Mouse (Mus musculus) MEL (cell line): ENCODE results near the gene A730049H05Rik. TPM values are rescaled to one million over a fixed set of nuclear protein-coding genes. Genes with fewer than 3 reads are reported as not detected.

ENCODE experiments used
- DNase-seq: peaks from one replicate; pipeline ENCODE4 v3.0.0; 2011; ENCODE audit warnings: low read depth, low spot score
- H3K27ac ChIP-seq: 2 replicates; pipeline ENCODE4 v1.5.1; 2012; ENCODE audit warnings: low read depth, mild to moderate bottlenecking, control low read depth, low read length, moderate library complexity; ENCODE audit not compliant: control insufficient read depth
- H3K27me3 ChIP-seq, 2 experiments: fragments of 150-350 bp in 1 of 2; sonication (generic) in 1 of 2; 2 replicates each; pipeline ENCODE4 v1.6.1; 2012; ENCODE audit warnings: low read length in 2 of 2, mild to moderate bottlenecking in 2 of 2, improper control_type of control experiment in 1 of 2, moderate library complexity in 1 of 2; ENCODE audit not compliant: insufficient read depth in 2 of 2, control insufficient read depth in 1 of 2
- H3K36me3 ChIP-seq, 2 experiments: 2 replicates each; pipeline ENCODE4 v1.6.1; 2012 to 2014; ENCODE audit warnings: low read length in 2 of 2, improper control_type of control experiment in 1 of 2, inconsistent platforms in 1 of 2, mild to moderate bottlenecking in 1 of 2; ENCODE audit not compliant: insufficient read depth in 2 of 2, control insufficient read depth in 1 of 2
- H3K4me1 ChIP-seq, 2 experiments: fragments of 150-350 bp in 1 of 2; sonication (generic) in 1 of 2; 2 replicates each; pipeline ENCODE4 v1.6.1; 2012; ENCODE audit warnings: low read length in 2 of 2, improper control_type of control experiment in 1 of 2, mild to moderate bottlenecking in 1 of 2; ENCODE audit not compliant: insufficient read depth in 2 of 2, control insufficient read depth in 1 of 2
- H3K4me3 ChIP-seq, 2 experiments: fragments of 150-350 bp in 1 of 2; sonication (generic) in 1 of 2; 2 replicates each; pipeline ENCODE4 v1.5.1; 2012; ENCODE audit warnings: low read depth in 2 of 2, low read length in 2 of 2, mild to moderate bottlenecking in 2 of 2, moderate library complexity in 2 of 2, control low read depth in 1 of 2, improper control_type of control experiment in 1 of 2; ENCODE audit not compliant: control insufficient read depth in 1 of 2, insufficient read depth in 1 of 2
- H3K79me2 ChIP-seq: 2 replicates; pipeline ENCODE4 v1.6.1; 2012; ENCODE audit warnings: mild to moderate bottlenecking, low read length, moderate library complexity; ENCODE audit not compliant: control insufficient read depth, poor library complexity, insufficient read depth
- H3K9ac ChIP-seq: 2 replicates; pipeline ENCODE4 v1.6.1; 2012; ENCODE audit warnings: low read depth, mild to moderate bottlenecking, control low read depth, low read length, moderate library complexity; ENCODE audit not compliant: control insufficient read depth, poor library complexity, severe bottlenecking
- H3K9me3 ChIP-seq: fragments of 150-350 bp; sonication (generic); replicated peaks from 2 replicates; pipeline ENCODE4 v1.6.1; 2012; ENCODE audit warnings: mild to moderate bottlenecking, low read length, improper control_type of control experiment, moderate library complexity; ENCODE audit not compliant: insufficient read depth
- BHLHE40 ChIP-seq: IDR thresholded peaks from 2 replicates; pipeline ENCODE4 v1.6.1; 2012; ENCODE audit warnings: low read depth, mild to moderate bottlenecking, inconsistent platforms, low read length, improper control_type of control experiment, borderline replicate concordance
- ELF1 ChIP-seq: IDR thresholded peaks from 2 replicates; pipeline ENCODE4 v1.6.1; 2014; ENCODE audit warnings: low read depth, mild to moderate bottlenecking, inconsistent platforms, low read length, improper control_type of control experiment, moderate library complexity
- JUND ChIP-seq: IDR thresholded peaks from 2 replicates; pipeline ENCODE4 v1.6.1; 2011; ENCODE audit warnings: low read depth, mild to moderate bottlenecking, improper control_type of control experiment, low read length
- KAT2A ChIP-seq: conservative IDR thresholded peaks from 2 replicates; pipeline ENCODE4 v1.6.1; 2012; ENCODE audit warnings: low read depth, low read length, improper control_type of control experiment, inconsistent platforms
- MYB ChIP-seq: IDR thresholded peaks from 2 replicates; pipeline ENCODE4 v1.6.1; 2011; ENCODE audit warnings: mild to moderate bottlenecking, low read depth, low read length, improper control_type of control experiment
- MYC ChIP-seq: IDR thresholded peaks from 2 replicates; pipeline ENCODE4 v1.6.1; 2011; ENCODE audit warnings: low read depth, mild to moderate bottlenecking, low read length, improper control_type of control experiment, moderate library complexity
- NELFE ChIP-seq: IDR thresholded peaks from 2 replicates; pipeline ENCODE4 v1.6.1; 2011; ENCODE audit warnings: low read depth, low read length, improper control_type of control experiment
- RCOR1 ChIP-seq: IDR thresholded peaks from 2 replicates; pipeline ENCODE4 v1.6.1; 2012; ENCODE audit warnings: low read depth, mild to moderate bottlenecking, inconsistent platforms, low read length, improper control_type of control experiment
- SIN3A ChIP-seq: IDR thresholded peaks from 2 replicates; pipeline ENCODE4 v1.6.1; 2012; ENCODE audit warnings: low read length, improper control_type of control experiment, inconsistent platforms
- TBP ChIP-seq: IDR thresholded peaks from 2 replicates; pipeline ENCODE4 v1.8.0; 2011; ENCODE audit warnings: low read depth, low read length, improper control_type of control experiment
- USF1 ChIP-seq: IDR thresholded peaks from 2 replicates; pipeline ENCODE4 v1.6.1; 2014; ENCODE audit warnings: low read depth, mild to moderate bottlenecking, inconsistent platforms, low read length, improper control_type of control experiment, moderate library complexity
- ZNF384 ChIP-seq: IDR thresholded peaks from 2 replicates; pipeline ENCODE4 v1.6.1; 2012; ENCODE audit warnings: low read depth, mild to moderate bottlenecking, inconsistent platforms, low read length, improper control_type of control experiment
- polyA plus RNA-seq, 2 experiments: library from polyadenylated mRNA; stranded (reverse) in 1 of 2; unstranded in 1 of 2; fragments of >175 nt in 1 of 2; fragments of >200 nt in 1 of 2; gene quantifications; 2 replicates each; pipeline versions ENCODE4 v1.2.1 to v1.2.4; 2012; ENCODE audit warnings: low replicate concordance in 2 of 2, low read depth in 1 of 2; ENCODE audit not compliant: insufficient read length in 2 of 2, insufficient read depth in 1 of 2, missing spikeins in 1 of 2
- total RNA-seq: library from RNA; depleted of rRNA; stranded (reverse); fragments of 300-350 nt; gene quantifications from 2 replicates; pipeline ENCODE4 v1.2.3, GENCODE M21; 2012; rRNA removed

Gene A730049H05Rik
- total and polyA plus RNA-seq, 3 experiments, result not detected

DNA sequence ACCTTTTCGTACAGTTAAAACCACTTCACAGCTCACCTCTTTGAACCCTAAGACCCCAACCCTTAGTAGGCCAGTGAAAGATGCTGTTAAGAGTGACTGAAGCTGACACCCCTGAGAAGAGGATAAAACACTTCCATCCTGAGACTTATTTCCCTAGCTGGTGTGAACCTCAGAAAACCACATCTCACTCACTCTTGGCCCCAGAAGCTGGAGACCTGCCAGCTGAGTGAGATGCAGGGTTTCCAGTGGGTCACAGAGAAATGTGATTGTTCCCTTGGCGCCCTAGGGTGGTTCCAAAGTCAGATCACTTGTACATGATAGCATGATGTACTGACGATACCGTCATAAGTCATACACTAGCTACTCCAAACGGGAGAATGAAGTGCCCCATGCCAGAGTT, 66.2 kb downstream of the A730049H05Rik start:
- H3K9ac ChIP-seq, result no peak overlapping the region
- no peak for TF ChIP-seq TBP
- TF ChIP-seq MYC, result no peak
- TF ChIP-seq NELFE, result no peak
- no peak for TF ChIP-seq ZNF384
- TF ChIP-seq ELF1, result no peak
- TF ChIP-seq, all 39 proteins: peak for 0
- DNase-seq, result no peak
- Histone ChIP-seq H3K4me1 (no peaks in the 10 kb centered on the region), H3K36me3 (no peaks in the 10 kb centered on the region), H3K79me2 (no peaks in the 10 kb centered on the region), H3K9me3 (no peaks in the 10 kb centered on the region), H3K27ac (no peak overlapping the region), H3K4me3 (no peak overlapping the region), H3K27me3 (no peaks in the 10 kb centered on the region)

DNA sequence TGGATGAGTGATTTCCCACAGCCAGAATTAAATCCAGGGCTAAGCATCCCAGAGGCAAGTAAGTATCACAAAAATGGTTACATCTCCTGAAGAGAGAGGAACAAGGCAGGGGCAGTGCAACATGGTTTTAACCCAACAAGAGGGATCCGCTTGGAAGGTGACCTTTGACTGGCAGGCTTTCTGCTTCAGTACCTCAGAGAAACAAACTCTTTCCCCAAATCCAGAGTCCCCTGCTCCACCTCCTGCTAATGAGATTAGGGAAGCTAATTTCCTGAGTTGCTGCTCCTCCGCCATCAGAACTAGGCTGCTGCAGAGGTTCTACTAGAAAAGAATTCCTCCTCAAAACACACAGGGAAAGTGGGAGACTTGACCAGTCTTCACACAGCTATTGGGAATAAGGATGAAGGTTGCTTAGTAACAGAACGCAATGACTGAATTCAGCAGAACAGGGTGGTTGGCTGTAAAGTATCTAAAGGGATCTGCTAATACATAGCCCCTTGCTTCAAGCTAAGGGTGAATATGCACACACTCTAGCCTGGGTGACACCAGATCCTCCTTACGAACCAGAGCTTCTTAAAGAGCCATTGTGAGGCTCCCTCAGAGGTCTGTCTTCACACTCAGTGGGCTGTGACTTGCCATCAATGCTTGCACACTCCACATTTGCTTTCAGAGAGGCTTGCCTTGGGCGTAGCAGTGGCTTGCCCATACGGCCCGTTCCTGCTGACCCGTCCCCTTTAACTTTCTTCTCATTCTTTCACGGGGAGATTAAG, 67.0 kb downstream of the A730049H05Rik start:
- Histone ChIP-seq H3K36me3 (no peaks in the 10 kb centered on the region), H3K9me3 (no peaks in the 10 kb centered on the region), H3K4me3 (no peak overlapping the region), H3K79me2 (no peaks in the 10 kb centered on the region), H3K4me1 (no peaks in the 10 kb centered on the region), H3K9ac (no peak overlapping the region), H3K27me3 (no peaks in the 10 kb centered on the region), H3K27ac (no peak overlapping the region)
- TF ChIP-seq SIN3A (no peak), RCOR1 (no peak), USF1 (no peak), MYB (no peak)
- DNase-seq, result no peak

DNA sequence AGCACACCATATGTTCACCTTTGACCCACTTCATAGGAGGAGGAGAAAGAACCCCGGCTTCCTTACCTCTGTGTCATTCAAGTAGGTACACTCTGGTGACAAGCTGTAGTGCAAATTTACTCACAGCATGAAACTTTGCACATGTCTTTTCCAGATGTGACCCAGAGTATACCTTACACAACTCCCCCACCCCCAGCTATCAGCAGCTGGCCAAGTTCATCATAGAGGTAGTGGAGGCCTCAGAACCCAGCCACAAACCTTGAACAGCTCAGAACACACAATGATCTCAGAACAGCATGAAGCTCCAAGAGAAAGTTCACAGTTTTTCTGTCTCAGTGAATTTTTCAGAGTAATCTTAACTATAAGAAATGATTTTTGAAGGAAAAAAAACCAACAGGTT, 75.3 kb downstream of the A730049H05Rik start:
- no peaks in the 10 kb centered on the region for H3K27me3 ChIP-seq
- H3K9ac ChIP-seq, result no peak overlapping the region
- H3K4me1 ChIP-seq, result no peaks in the 10 kb centered on the region
- TF ChIP-seq KAT2A, result no peak
- no peak for TF ChIP-seq TBP
- TF ChIP-seq JUND, result no peak
- no peak for TF ChIP-seq BHLHE40
- H3K27ac ChIP-seq, result no peak overlapping the region
- H3K79me2 ChIP-seq, result no peaks in the 10 kb centered on the region
- H3K4me3 ChIP-seq, result no peak overlapping the region
- no peaks in the 10 kb centered on the region for H3K36me3 ChIP-seq
- no peak for DNase-seq
- no peaks in the 10 kb centered on the region for H3K9me3 ChIP-seq

Other genes starting within 250 kb of the A730049H05Rik start
- gene Prickle2, start 110.3 kb upstream of the A730049H05Rik start, total RNA-seq, result not detected in 2 replicates
- not detected for gene Prickle2, start 110.3 kb upstream of the A730049H05Rik start, polyA plus RNA-seq
- not detected in 2 replicates for gene Gm15737, start 52.9 kb downstream of the A730049H05Rik start, total RNA-seq
- not detected for gene Gm15737, start 52.9 kb downstream of the A730049H05Rik start, polyA plus RNA-seq
- not detected in 2 replicates for gene Adamts9, start 127.0 kb downstream of the A730049H05Rik start, total RNA-seq
- not detected for gene Adamts9, start 127.0 kb downstream of the A730049H05Rik start, polyA plus RNA-seq